Mouse (Mus musculus): ENCODE results near the gene Reps2. TPM values are rescaled to one million over a fixed set of nuclear protein-coding genes. Genes with fewer than 3 reads are reported as not detected.

Gene Reps2
- under 1 TPM; 0.41 to 0.88 (median 0.83) TPM for total RNA-seq (2022)

DNA sequence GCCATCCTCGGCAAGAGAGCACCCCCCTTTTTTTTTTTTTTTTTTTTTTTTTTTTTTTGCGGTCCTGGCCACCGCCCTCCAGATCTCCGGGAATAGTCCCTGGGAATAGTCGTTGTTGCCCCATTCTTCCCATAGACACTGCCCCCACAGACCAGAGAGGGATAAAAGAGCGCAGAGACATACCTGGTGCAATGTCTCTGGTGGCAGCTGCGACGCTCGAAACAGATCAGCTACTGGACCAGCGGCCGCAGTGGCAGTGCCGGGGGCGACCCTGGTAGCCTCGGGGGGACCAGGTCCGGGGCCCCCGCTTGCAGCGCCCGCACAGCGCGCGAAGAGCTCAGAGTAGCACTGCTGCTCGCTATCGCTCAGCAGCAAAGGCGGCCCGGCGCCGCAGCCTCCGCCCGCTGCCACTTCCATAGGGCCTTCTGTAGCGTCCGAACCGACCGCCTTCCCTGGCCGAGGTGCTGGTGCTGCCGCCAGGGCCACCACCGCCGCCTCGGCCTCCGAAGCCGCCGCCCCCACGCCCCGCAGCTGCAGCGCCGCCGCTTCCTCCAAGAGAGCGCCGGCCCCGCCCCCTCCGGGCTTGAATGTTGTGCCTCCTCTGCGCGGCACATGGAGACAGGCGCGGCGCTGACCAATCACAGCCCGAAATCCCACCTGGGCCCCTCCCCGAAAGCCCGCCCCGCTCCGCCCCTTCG is at the start of gene Reps2:
Gene Reps2, minus strand, starts transcription at position 559 of the 698 bp plus-strand sequence.
- peak; percentile 37 to 58 for DNase-seq (ENCODE audit: low spot score in 2 of 2)

DNA sequence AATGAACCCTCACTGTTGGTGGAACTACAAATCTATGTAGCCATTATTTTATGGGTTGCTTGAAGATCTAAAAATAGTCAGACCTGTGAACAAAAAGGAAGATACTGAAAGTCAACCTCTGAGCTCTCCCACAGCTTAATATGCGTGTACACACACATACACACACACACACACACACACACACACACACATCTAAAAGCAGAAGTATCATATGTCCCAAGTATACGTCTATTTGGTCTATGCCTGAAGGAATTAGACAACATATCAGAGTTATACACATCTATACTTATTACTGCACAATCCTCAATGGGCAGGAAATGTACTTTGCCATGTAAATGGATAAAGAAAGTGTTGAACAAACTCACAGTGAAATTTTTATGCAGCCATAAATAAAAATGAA is 47.8 kb upstream of the Reps2 start:
- DNase-seq (ENCODE audit: low spot score in 2 of 2) = no peak

DNA sequence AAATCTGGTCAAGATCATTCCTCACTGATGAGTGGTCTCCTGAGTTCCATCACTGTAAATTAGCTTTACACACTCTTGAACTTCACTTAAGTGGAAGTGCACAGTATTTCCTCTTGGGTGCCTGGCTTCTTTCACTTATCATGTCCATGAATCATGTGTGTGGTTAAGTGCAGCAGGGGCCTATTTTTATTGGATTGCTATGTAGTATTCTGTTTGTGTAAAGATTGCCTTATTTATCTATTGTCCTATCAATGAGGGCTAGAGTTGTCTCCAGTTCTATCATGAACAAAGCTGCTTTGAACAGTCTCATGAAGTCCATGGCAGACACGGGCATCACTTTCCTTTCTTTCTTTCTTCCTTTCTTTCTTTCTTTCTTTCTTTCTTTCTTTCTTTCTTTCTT is 41.9 kb upstream of the Reps2 start:
- no peak for DNase-seq (ENCODE audit: low spot score in 2 of 2)

DNA sequence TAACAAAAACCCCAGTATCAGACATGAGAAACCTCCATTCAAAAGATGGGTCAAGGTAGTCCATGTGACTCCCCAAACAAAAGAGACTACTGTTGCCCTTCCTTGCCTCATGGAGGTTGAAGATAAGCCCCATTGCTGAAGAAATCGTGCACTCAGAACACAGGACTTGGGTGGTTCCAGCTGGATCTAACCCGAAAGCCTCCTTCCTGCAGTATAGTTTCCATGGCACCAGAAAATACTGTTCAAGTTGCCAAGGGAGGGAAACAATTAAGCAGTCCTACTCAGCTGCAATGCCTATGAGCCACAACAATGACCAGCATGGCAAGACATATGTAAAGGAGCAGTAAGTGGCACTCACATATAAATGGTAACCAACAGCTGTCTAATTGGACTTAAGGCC is 36.1 kb upstream of the Reps2 start:
- no peak for DNase-seq (ENCODE audit: low spot score in 2 of 2)

DNA sequence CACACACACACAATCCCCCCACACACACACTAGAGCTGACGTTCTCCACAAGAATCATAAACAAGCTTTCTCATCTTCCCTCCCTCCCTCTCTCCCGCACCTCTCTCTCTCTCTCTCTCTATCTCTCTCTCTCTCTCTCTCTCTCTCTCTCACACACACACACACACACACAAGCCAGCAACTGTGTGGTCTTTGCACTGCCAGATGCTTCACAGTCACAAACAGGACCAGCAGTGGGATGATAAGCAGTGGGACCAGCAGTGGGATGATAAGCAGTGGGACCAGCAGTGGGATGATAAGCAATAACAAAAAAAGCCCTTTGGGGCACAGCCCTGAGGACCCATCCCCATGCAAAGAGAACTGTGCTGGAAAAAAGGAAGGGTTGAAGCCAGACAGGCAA is 35.4 kb upstream of the Reps2 start:
- no peak for DNase-seq (ENCODE audit: low spot score in 2 of 2)

DNA sequence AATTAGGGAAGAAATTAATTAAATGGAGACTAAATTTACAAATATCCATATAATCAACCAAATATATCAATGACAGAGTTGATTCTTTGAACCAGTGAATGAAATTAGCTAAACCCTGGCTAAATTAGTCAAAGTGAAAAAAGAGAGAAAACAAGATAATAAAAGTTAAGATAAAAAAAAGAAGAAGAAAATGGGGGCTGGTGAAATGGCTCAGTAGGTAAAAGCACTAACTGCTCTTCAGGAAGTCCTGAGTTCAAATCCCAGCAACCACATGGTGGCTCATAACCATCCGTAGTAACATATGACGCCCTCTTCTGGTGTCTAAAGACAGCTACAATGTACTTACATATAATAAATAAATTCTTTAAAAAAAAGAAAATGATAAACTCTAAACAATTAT is 22.7 kb upstream of the Reps2 start:
- DNase-seq (ENCODE audit: low spot score in 2 of 2) = no peak

DNA sequence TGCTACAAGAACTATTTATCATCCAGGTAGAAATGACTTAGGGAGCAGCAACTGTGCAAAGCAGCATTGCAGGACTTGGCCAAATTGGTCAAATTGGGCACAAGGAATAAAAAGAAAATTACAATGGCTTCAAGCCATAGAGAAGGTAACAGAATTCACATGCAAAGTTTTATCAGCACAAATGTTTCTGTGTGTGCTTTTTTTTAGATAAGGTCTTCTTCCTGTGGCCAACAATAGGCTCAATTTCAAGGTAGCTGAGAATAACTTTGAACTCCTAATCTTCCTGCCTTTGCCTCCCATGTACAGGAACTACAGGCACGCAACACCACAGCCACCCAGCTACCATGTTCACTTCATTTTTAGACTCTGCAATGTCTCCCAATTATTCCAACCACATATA is 16.7 kb upstream of the Reps2 start:
- no peak for DNase-seq (ENCODE audit: low spot score in 2 of 2)

DNA sequence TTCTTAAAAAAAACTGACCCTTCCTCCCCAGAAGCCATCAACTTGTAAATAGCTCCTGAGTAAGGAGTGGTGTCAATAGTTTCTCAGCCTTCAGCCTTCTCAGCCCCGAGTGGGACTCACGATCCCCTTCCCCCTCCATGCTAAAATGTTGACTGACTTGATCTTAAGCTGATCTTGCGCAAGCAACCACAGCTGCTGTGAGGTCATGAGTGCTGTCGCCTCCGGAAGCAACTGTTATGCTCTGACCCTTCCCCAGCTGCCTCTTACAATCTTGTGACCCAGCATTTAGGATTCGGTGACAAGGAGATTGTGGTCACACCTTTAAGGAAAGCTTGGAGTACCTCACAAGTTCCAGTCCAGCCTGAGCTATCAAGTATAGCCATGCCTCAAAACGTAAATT is 10.1 kb upstream of the Reps2 start:
- no peak for DNase-seq (ENCODE audit: low spot score in 2 of 2)

DNA sequence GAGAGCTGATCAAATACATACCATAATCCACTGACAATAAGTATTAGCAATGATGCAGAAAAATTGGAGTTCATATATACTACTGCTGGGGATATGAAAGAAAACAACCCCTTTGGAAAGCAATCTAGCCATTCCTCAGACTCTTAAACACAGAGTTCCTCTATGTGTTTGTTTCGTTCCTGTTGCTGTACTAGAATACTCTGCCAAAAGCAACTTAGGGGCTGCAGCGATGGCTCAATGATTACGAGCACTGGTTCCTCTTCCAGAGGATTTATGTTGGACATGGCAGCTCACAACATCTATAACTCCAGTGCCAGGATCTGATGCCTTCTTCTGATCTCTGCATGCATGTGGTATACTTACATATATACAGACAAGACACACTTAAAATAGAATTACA is 9.0 kb upstream of the Reps2 start:
- no peak for DNase-seq (ENCODE audit: low spot score in 2 of 2)

DNA sequence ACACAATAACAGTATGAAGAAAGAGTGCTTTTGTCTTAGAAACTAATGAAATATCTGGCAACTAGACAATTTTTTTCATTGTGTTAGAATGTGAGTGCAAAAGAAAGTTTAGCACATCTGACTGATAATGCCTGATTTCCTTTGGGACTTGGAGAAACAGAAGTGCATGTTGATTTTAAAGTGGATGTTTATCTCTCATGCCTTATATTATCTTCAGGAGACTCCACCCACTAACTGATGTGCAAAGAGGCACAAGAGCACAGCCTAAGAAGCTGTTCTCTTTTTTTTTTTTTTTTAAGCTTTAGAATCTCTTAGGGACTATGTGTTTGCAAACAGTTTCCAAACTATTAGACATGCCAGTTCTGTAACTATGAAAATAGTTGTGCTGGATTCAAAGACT is 7.7 kb upstream of the Reps2 start:
- DNase-seq (ENCODE audit: low spot score in 2 of 2) = no peak

DNA sequence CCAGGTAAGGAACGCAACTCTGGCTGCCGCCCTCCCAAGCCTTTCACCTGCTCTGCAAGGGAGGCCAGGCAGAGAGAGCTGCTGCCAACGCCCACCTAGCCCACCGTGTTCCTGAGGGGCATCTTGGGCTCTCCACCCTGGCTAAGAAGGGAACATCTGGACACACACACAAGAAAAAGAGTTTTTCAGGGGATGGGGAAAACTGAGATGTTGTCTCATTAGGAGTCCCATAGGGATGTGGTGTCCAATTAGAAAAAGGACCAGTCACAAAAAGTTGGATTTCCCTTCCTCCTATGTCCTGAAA is 292 bp upstream of the Reps2 start:
- DNase-seq (ENCODE audit: low spot score in 2 of 2) = no peak

DNA sequence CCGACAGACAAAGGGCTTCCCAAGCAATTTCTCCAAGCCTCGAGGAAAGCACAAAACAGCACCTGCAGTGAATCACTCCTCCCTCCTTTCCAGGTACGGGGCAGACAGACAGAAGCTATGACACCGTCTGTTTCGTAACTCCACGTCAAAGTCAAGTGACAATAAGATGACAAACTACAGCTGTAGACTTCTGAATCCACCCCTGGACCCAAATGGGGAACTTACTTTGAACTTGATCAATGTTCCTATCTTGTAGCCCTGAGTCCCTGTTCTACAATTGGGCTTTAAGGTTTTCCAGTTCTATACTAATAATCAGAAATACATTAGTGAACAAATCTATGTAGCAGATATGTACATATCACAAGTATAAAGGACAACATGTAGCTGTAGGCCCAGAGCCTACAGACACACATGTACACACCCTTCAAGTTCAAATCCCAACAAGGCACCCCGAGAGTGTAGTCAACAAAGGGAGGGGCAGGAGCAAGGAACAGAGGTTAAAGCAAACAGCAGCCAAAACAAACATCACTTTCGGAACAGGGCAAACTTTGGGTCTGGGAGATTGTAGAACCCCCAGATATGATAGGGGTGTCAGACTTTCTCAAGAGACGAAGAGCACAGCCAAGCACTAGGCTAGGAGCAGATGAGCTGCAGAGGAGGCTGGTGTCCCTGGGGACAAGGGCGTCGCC is 903 bp downstream of the Reps2 start:
- DNase-seq (ENCODE audit: low spot score in 2 of 2) = no peak

DNA sequence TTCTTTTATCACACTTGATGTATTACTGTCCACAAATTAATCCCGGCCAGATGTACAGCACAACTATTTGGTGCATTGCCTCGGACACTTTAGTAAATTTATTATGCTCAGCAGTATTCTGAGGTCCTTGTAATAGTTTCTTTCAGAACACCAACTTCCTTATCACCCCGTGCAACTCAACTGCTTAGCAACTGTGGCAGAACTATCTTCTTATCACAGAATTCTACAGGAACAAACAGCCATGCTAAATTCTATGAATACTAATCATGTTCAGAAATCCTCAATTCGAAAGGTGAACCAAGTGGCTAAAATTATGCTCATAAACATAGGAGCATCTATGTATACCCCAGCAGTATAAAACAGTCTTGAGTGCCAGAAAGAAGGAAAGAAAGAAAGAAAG is 1.7 kb downstream of the Reps2 start:
- DNase-seq (ENCODE audit: low spot score in 2 of 2) = no peak

DNA sequence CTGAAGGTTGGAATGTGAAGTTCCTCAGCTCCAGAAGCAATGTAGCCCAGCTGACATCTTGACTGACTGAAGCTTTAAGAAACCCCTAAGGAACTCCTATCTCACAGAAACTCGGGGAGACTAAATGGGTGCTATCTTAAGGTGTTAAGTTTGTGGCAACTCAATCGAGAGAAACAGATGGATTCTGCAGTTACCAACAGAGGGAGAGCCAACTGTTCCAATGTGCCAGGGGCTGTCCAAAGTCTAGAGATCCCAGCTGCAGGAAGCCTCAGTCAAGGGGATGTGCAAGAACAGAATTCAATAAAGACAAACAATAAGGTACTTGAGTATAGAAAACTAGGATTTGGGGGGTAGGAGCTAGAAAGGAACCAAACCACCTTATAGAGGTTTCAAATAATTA is 8.3 kb downstream of the Reps2 start:
- no peak for DNase-seq (ENCODE audit: low spot score in 2 of 2)

DNA sequence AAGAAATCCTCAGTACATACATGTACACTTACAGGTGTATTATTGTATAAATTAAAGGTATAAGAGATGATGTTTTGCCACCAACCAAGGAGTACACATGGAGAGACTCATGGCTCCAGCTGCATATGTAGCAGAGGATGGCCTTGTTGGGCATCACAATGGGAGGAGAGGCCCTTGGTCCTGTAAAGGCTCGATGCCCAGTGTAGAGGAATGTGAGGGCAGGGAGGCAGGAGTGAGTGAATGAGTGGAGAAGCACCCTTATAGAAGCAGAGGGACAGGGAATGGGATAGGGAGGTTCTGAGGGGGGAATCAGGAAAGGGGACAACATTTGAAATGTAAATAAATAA is 21.4 kb downstream of the Reps2 start:
- DNase-seq (ENCODE audit: low spot score in 2 of 2) = no peak

DNA sequence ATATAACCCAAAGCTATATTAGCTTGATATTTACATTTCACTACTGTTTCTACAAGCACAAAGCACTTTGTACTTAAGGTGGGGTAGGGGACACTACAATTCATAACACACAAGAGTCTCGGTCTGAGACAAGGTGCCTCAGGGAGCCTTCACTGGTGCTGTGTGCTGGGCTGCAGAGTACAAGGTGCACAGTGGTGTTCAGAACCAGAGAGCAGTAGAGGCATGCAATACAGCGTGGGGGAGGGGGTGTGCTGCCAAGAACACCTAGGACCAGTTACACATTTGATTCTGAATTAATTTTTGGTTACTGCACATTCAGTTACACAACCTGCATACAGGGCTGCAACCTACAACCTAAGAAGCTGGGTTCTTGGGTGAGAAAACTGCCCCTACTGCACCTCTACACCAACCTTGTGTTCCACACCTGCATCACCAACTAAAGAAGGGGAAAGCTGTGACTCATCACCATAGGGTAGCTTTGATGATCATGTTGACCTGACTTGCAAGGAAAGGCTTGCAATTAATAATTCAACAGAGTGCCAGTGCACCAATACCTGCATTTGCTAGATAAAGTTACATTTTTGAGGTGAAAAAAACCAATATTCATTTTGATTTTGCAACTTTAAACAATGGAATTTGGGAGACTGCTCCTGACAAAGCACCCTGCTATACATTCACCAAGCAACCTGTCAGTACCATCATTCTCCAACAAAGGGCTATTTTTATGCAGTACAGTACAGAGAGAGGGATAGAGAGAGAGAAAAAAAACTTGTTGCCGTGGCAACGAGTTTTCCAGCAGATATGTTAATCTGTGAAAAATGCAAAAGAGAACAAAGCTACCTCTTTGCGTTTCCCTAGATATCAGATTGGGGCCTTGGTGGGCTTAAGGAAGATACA is 22.0 kb downstream of the Reps2 start:
- DNase-seq (ENCODE audit: low spot score in 2 of 2) = no peak

DNA sequence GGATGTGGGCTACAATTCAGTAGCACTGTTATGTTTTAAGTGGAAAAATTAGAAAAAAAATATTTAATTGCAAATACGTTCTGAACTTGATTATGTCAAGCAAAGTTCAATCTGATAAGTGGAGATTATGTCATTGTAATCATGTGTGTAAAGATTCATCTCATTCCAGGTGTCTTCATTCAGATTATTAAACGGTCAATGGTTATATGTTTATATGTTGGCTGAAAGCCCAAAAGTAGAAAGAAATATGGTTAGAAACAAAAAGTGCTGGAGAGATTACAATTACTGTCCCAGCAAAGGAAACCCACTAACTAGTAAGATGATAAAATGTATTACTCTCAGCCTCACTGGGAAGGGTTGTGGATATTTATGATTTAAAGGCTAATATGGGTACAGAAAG is 23.7 kb downstream of the Reps2 start:
- no peak for DNase-seq (ENCODE audit: low spot score in 2 of 2)

DNA sequence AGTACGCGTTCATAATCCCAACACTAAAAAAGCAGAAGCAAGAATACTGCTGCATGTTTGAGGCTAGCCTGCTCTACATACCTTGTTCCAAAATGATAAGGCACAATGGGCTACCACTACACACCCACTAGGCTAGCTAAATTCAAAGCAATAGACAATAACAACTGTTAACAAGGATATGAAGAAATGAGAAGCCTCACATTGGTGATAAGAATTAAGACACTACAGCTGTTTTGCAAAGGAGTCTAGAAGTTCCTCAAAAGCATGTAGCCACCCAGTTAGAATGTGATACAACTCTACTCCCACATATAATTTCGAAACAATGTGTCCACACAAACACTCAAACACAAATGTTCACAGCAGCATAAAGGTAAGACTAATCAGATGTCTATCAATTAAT is 24.9 kb downstream of the Reps2 start:
- no peak for DNase-seq (ENCODE audit: low spot score in 2 of 2)

DNA sequence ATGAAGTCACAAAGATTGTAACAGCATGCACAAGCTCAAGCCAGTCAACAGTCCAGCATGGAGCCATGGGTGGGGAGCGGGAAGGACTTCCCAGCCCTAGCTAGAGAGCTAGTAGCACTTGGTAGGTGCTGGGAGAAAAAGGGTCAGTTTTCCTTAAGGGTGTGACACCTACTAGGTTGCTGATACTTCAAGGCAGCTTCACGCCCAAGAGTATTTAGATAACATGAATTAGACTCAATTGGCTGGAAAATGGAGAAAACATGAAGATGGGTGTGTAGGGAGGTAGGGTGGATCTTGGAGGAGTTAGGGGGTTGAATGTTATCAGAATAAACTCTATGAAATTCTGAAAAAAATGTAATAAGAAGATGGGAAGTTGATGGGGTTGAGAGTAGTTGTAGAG is 37.3 kb downstream of the Reps2 start:
- no peak for DNase-seq (ENCODE audit: low spot score in 2 of 2)

DNA sequence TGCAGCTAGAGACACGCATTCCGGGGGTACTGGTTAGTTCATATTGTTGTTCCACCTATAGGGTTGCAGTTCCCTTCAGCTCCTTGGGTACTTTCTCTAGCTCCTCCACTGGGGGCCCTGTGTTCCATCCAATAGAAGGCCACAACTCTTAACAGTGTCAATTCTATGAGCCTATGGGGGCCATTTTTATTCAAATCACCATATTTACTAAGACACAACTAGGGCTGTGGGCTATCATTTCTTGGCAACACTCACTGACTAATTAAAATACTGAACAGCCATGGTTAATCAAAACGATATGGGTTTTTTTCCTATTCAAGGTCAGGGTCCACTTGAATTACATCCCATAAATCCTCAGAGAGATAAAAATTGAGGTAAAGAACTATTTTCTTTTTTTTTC is 43.8 kb downstream of the Reps2 start:
- DNase-seq (ENCODE audit: low spot score in 2 of 2) = no peak

DNA sequence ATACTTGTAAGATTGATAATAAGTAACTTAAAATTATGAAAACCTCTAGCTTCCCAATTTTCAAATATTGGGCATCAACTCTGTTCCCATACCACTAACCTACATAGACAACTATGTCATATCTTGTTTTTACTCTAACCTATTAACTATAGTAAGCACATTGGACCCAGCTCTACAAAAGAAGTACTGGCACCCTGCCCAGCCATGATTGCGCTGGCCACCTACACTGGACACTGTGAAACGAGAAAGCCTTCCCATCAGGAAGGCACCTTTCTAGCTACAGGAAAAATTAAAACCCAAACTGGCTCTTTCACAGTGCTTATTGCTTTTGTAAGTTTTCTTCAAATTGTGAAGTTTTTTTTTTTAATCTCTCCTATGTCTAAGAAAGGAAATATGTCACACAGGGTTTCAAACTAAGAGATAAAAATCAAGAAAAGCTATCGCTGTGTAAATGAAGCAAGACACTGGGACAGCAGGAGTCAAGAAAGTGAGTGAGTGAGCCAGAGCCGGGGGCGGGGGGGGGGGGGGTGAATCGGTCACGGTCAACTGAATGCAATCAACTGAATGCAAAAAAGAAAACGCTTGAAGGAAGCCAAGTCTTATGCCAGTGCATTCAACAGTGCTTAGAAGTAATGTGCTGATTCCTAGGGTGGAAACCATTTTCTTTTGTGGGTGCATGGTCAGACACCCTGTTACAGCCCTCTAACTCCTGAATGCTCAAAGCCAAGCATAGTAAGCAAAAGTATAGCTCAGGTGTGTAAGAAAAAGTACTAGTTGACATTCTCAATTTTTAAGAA is 52.2 kb downstream of the Reps2 start:
- no peak for DNase-seq (ENCODE audit: low spot score in 2 of 2)

Measured in gastrocnemius, adult 8-10 months (tissue).